Mouse (Mus musculus) left cerebral cortex, adult 9 months (tissue): ENCODE measurements around the gene Tor2a.

Experiments
- DNase-seq, 2 experiments: peaks; one replicate each; pipeline ENCODE4 v3.0.0; 2022; ENCODE audit warnings: low spot score in 2 of 2

The Tor2a gene

GRCm38 (mm10) chr2:32757056-32757845, at the start of gene Tor2a:
Tor2a (plus strand) TSS chr2:32757234.
- peak; percentile 94 to 98 for DNase-seq

DNA sequence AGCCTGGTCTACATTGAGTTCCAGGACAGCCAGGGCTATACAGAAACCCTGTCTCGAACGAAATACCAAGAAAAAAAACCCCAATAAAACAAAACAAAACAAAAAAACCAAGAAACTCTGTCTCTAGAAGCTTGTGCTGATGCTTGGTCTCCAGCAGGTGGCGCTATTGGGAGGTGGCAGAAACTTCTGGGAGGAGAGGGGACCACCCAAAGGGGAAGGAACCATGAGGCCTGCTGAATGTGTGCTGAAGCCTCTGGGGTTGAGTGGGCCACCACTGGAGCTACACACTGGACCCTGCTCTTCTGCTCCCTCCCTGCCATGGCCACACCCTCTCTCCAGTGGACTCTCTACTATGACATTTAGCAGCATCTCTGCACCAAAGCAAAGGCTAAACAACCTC, 48.4 kb upstream of the Tor2a start:
- DNase-seq, result no peak

DNA sequence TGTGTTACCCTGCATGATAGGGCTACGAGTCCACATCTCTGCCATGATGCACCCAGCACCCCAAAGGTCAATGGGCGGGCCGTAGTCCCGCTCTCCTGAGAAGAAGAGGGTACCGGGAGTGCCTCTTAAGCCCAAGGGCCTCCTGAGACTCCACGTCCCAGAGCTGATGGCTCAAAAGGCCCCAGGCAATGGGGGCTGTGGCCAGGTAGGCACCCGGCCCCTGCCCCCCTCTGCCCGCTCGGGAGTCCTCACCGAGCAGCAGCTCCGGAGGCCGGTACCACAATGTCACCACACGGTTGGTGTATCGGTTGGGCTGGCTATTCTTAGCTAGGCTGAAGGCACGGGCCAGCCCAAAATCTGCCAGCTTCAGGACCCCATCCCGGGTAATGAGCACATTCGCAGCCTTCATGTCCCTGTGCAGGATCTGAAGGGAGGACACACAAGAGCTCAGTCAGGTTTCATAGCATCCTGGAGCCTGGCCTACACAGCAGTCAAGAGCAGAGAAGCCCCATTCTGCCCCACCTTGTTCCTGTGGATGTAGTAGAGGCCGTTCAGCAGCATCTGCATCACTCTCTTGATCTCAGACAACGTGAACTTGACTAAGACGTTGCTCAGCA, 47.4 kb upstream of the Tor2a start:
- DNase-seq, result no peak

DNA sequence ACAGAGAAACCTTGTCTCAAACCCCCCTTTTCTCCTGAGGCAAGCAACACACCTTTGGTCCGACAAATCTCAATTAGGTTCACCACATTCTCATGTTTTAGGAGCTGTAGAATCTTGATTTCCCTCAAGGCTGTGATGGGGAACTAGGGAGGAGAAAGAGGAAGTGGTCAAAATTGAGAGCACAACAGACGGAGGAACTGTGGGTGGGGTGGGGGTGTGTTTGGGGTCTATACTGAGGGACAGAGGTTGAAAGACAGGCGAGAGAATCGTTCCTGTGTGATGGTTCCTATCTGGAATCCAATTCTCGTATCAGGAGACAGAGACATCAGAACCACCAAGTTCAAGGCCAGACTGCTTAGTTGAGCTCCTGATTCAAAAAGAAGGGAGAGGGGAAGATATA, 46.6 kb upstream of the Tor2a start:
- no peak for DNase-seq

GRCm38 (mm10) chr2:32711301-32712056, 45.6 kb upstream of the Tor2a start:
- DNase-seq, result no peak

- no peak for DNase-seq
These were observed 44.9 kb upstream of the Tor2a start for GRCm38 (mm10) chr2:32712108-32712551.

GRCm38 (mm10) chr2:32712586-32712933, 44.5 kb upstream of the Tor2a start:
- peak; percentile 78 to 92 for DNase-seq

GRCm38 (mm10) chr2:32712934-32713817, 43.9 kb upstream of the Tor2a start, which contains the start of gene Cdk9:
Cdk9 (minus strand) TSS chr2:32713076.
- peak; percentile 83 to 94 for DNase-seq

DNA sequence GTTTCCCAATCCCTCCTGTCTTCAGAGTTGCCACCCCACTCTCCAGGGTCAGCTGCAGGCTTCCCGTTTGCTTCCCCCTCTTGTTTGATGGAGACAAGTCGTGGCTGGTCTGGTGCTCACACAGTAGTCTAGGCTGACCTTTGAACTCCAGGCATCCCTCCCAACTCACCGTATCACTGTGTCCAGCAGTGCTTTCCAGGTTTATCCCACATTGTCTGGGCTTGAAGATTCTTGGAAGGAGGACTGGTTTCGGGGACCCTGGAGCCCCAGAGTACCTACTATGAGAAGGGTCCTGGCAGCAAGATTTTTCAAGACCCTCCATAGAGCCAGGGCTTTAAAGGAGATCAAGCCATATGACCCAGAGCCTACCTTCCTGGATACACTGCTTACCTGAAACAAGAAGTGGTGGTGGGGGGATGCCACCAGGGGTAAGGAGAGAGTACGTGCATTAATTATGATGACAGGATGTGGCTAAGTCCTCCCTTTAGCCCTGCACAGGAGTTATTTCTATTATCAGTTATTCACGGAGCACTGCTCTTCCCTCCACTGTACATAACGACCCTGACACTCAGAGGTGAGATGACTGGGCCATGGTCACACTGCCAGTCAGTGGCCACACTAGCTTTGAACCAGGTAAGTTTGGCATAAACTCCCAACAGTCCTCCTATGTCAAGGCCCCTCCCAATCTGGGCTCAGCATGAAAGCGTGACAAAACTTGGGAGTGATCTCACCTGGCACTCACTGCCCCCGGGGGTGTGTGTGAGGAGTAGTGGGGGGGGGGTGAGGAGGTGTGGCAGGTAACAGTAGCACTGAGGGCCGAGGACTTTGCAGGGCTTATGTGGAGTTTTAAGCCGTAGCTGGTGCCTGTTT, 42.7 kb upstream of the Tor2a start:
- DNase-seq, result no peak

DNA sequence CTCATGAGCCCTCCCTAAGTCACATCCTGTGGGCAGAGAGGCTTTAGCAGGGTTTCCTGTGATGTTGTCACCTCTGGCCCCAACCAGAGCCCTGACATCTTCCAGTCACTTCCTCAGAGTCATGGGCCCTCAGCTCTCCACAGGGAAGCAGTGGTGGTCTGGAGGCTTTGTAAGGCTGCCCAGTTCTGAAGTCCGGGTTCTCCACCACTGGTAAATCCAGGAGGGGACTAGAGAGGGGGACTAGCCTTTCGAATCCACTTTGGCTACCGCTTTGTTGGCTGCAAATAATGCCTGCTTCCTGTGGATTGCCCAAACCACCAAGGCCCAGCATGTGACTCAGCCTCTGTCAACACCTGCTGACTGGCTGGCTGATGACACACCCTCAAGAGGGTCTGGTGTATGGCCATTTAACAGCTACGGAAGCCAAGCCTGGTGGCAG, 42.0 kb upstream of the Tor2a start:
- DNase-seq, result no peak

GRCm38 (mm10) chr2:32718761-32719160, 38.3 kb upstream of the Tor2a start:
- peak in 1 of 2 experiments; percentile 40 for DNase-seq

DNA sequence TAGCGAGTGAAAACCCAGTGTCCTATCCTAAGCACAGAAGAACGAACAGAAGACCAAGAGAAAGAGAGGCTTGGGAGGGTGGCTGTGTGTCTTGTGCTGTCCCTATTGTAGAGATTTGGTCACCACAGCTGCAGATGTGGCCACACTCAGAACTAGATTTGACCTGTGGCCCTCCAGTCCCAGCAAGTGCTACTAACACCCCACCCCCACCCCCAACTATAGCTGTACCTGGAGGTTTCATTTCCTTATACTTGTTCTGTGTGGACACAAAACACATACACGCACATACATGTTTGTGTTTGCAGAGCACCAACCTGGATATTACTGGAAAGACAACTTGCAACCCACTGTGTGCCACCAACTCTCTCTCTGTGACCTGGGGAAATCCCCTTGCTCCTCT, 37.0 kb upstream of the Tor2a start:
- no peak for DNase-seq

DNA sequence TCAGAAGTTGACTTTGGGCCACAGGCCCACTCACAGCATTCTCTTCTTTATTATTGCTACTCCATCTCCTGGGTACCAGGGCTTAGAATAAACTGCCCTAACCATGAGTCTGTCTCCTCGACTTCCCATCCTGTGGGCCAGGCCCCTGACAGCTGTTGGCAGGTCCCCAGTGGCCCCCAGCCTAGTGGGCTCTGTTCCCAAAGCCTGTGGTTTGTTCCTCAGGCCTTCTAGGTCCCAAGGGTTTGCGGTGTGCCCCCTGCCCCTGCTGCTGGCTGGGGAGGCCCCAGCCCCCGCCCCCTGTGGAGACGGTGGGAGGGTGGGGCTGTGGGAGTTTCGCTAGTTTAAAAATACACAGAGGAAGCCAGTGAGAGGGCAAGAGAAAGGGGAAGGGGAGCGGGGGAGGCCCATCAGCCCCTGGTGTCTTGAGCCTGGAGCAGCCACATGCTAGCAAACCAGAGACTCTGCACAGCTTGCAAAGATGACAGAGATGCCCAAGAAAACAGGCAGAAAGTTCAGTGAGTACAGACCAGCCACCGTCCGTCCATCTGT, 36.3 kb upstream of the Tor2a start, which contains the start of gene Sh2d3c:
Sh2d3c (plus strand) TSS at position 375 of the 549 bp plus-strand sequence.
- no peak for DNase-seq

GRCm38 (mm10) chr2:32722046-32722445, 35.0 kb upstream of the Tor2a start:
- DNase-seq, result no peak

- DNase-seq, result no peak
These were observed 34.5 kb upstream of the Tor2a start for GRCm38 (mm10) chr2:32722581-32722980.

DNA sequence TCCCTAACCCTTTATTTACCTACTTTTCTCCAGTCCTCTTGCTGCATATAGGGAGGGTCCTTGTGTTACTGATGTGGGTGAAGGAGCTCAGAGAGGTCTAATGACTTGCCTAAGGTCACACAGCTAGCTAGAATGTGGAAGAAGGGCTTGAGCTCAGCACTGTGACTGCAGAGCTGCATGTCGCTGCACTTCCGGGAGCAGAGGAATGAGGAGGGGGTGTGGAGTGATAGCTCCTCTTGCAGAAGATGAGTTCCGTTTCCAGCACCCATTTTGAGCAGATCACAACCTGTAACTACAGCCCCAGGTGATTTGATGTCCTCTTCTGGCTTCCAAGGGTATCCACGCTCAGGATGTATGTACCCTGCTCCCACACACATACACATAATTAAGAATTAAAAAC, 32.9 kb upstream of the Tor2a start:
- no peak for DNase-seq

- DNase-seq, result no peak
These were observed 31.9 kb upstream of the Tor2a start for GRCm38 (mm10) chr2:32724832-32725790.

DNA sequence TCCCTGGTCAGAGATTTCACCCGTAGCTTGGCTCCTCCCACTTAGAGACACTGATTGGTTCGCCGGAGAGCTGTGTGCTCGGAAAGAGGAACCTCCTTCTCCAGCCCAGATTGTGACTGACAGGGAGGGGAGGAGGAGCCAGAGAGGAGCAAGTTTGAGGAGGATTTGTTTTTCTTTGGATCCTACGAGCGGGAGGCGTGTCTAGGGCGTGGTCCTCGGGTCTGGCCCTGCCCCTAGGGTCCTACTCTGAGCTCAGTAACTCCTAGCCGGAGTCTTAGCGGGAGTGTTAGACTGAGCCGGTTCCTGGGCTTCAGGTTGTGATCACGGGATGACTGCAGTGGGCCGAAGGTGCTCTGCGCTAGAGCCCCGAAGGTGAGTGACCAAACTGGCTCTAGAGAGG, 29.6 kb upstream of the Tor2a start:
- DNase-seq, result peak; percentile 78 to 89

- DNase-seq, result no peak
These were observed 28.6 kb upstream of the Tor2a start for GRCm38 (mm10) chr2:32728463-32728862.
